In the genomic region with DNA sequence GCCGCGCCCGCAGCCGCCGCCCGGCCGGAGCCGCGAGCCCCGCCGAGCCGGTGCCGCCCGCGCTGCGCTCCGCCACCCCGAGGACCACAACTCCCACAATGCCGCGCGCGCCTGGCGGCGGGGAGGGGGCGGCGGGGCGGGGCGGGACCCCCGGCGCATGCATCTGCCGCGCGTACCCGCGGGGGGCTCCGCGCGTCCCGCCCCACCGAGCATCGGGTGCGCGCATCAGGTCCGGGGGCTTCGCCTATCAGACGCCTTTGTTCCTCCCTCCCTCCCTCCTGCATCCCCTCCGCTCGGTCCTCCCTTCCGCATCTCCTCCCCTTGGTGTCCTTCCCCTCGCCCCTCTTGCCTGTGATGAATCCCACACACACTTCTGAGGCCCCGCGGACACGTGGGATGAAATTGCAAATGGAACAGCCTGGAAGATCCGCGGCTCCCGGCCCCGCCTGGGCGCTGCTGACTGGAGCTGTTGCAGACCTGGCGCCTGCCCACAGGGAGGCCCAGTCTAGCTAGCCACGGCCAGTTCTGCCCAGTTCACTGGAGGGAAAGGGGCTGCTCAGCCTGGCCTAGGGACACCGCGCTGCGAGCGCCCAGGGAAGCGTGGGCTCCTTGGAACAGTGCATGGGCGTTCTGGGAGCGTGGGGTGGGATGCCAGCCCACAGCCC, we compare ENCODE assay signal across 7 mouse cellular contexts. TPM values are rescaled to one million over a fixed set of nuclear protein-coding genes. Genes with fewer than 3 reads are reported as not detected.
DNase-seq lines count a peak whose midpoint lies in the region; ATAC-seq and TF ChIP-seq lines count a peak whose summit lies in the region.

Gene Asphd2, minus strand, starts transcription at position 88 of the 665 bp plus-strand sequence.

- no peak for TF ChIP-seq CTCF in small intestine, adult 2 months (IDR thresholded peaks at IDR 0.05; ENCODE audit: extremely low read depth, insufficient read length, insufficient replicate concordance, low read depth, low read length)

- H3K9me3 ChIP-seq in forebrain, embryonic 11.5 days (ENCODE audit: control insufficient read depth, low read length): no peaks in the 10 kb centered on the region
- H3K9me3 ChIP-seq in midbrain, embryonic 10.5 days (replicated peaks): no peaks in the 10 kb centered on the region

- DNase-seq in Muller cell, postnatal 12 days (ENCODE audit: inconsistent ontology term): peak; percentile 76
- peak; percentile 83 for DNase-seq in brain, embryonic 18.5 days (ENCODE audit: low read depth, low spot score)
- peak; percentile 93 for DNase-seq in forebrain, embryonic 11.5 days (ENCODE audit: low spot score)
- DNase-seq in heart, postnatal 10 days: peak; percentile 38 to 57
- DNase-seq in left cerebral cortex, adult 11 months (ENCODE audit: low spot score): peak; percentile 75
- DNase-seq in midbrain, embryonic 10.5 days (ENCODE audit: low spot score): peak; percentile 91

- H3K27ac ChIP-seq in forebrain, embryonic 11.5 days (ENCODE audit: low read depth, low read length): peak within 1 kb of the TSS; percentile 83
- peak within 1 kb of the TSS; percentile 93 for H3K27ac ChIP-seq in midbrain, embryonic 10.5 days (replicated peaks)
- H3K27ac ChIP-seq in small intestine, adult 2 months (ENCODE audit: insufficient read depth, low read depth, low read length): no peak within 1 kb of the TSS

- 3% methylated on average over 25 of the region's 67 CpGs for WGBS in forebrain, embryonic 11.5 days
- 1% methylated on average over 63 of the region's 67 CpGs for WGBS in midbrain, embryonic 10.5 days
- 3% methylated on average over 64 of the region's 67 CpGs for WGBS in small intestine, adult 2 months

- H3K4me1 ChIP-seq in forebrain, embryonic 11.5 days (replicated peaks; ENCODE audit: control insufficient read depth, insufficient read depth, low read length): peaks cover 7% of the 10 kb centered on the region
- peaks cover 57% of the 10 kb centered on the region for H3K4me1 ChIP-seq in midbrain, embryonic 10.5 days
- H3K4me1 ChIP-seq in small intestine, adult 2 months (ENCODE audit: control insufficient read depth, insufficient read depth, insufficient read length, low read length): no peaks in the 10 kb centered on the region

- H3K4me2 ChIP-seq in forebrain, embryonic 11.5 days (ENCODE audit: low read depth, low read length, severe bottlenecking): peak within 1 kb of the TSS; percentile 93

- H3K9ac ChIP-seq in forebrain, embryonic 11.5 days (ENCODE audit: low read length): peak within 1 kb of the TSS; percentile 81

- H3K4me3 ChIP-seq in forebrain, embryonic 11.5 days (ENCODE audit: low read depth, low read length): peak within 1 kb of the TSS; percentile 68
- H3K4me3 ChIP-seq in midbrain, embryonic 10.5 days: peak within 1 kb of the TSS; percentile 76
- H3K4me3 ChIP-seq in small intestine, adult 2 months (ENCODE audit: low read depth, low read length): peak within 1 kb of the TSS; percentile 45

- intact Hi-C loops in heart, postnatal 10 days (cut with DNase I): no loop called here

- H3K27me3 ChIP-seq in forebrain, embryonic 11.5 days (ENCODE audit: control insufficient read depth, insufficient read depth, low read length): no peaks in the 10 kb centered on the region
- peaks cover 43% of the 10 kb centered on the region for H3K27me3 ChIP-seq in midbrain, embryonic 10.5 days (ENCODE audit: low read depth, poor library complexity, severe bottlenecking)
- H3K27me3 ChIP-seq in small intestine, adult 2 months (ENCODE audit: control insufficient read depth, insufficient read depth, low read length): peaks cover 28% of the 10 kb centered on the region

- ATAC-seq in forebrain, embryonic 11.5 days (replicated peaks; ENCODE audit: low FRiP score): peak; percentile 87

- TF ChIP-seq POLR2A in small intestine, adult 2 months (IDR thresholded peaks at IDR 0.05; ENCODE audit: low read depth, low read length): no peak

- H3K36me3 ChIP-seq in forebrain, embryonic 11.5 days (ENCODE audit: control insufficient read depth, insufficient read depth, low read length): no peaks in the 10 kb centered on the region
- peaks cover 24% of the 10 kb centered on the region for H3K36me3 ChIP-seq in midbrain, embryonic 10.5 days
- H3K36me3 ChIP-seq in small intestine, adult 2 months (ENCODE audit: control insufficient read depth, insufficient read depth, low read length): no peaks in the 10 kb centered on the region

RNA-seq across cellular contexts. Expression of gene Asphd2, which starts in this region (rescaled TPM):
- 50.7 and 54.1 TPM in 2 replicates for polyA plus RNA-seq in forebrain, embryonic 11.5 days (2014; fragmentation: Nextera tagmentation; extraction: Ambion mirVana)
- total RNA-seq in heart, postnatal 10 days (2021): 1 to 10 TPM in 1 of 2 experiments, under 1 TPM in 1; 0.57 to 1.1 TPM
- polyA plus RNA-seq in midbrain, embryonic 10.5 days (2016; fragmentation: Nextera tagmentation; extraction: Ambion mirVana): 17.7 and 22.0 TPM in 2 replicates
- polyA plus RNA-seq in small intestine, adult 2 months (2012; rRNA removed): 1.7 and 3.8 TPM in 2 replicates
